Mouse (Mus musculus) intestine, embryonic 15.5 days (tissue): ENCODE data around the gene Eva1a. TPM values are rescaled to one million over a fixed set of nuclear protein-coding genes. Genes with fewer than 3 reads are reported as not detected.

Experiments
- ATAC-seq: fragments of 200-750 bp; cut with Nextera tagmentation; 2 replicates; pipeline ENCODE4 v1.8.0; 2017; ENCODE audit warnings: moderate TSS enrichment, moderate library complexity
- H3K27ac ChIP-seq: fragments of 300-500 bp; sonication (generic); 2 replicates; pipeline ENCODE4 v1.5.1; 2015; ENCODE audit warnings: mild to moderate bottlenecking, inconsistent platforms
- H3K27me3 ChIP-seq: fragments of 300-500 bp; sonication (generic); replicated peaks from 2 replicates; pipeline ENCODE4 v1.6.1; 2015; ENCODE audit warnings: inconsistent platforms
- H3K36me3 ChIP-seq: fragments of 300-500 bp; sonication (generic); 2 replicates; pipeline ENCODE4 v1.6.1; 2015; ENCODE audit warnings: inconsistent platforms
- H3K4me1 ChIP-seq: fragments of 300-500 bp; sonication (generic); replicated peaks from 2 replicates; pipeline ENCODE4 v1.6.1; 2015; ENCODE audit warnings: inconsistent platforms
- H3K4me2 ChIP-seq: fragments of 300-500 bp; sonication (generic); replicated peaks from 2 replicates; pipeline ENCODE4 v1.6.1; 2015; ENCODE audit warnings: mild to moderate bottlenecking, inconsistent platforms
- H3K4me3 ChIP-seq: fragments of 300-500 bp; sonication (generic); replicated peaks from 2 replicates; pipeline ENCODE4 v1.5.1; 2015; ENCODE audit warnings: inconsistent platforms
- H3K9ac ChIP-seq: fragments of 300-500 bp; sonication (generic); 2 replicates; pipeline ENCODE4 v1.6.1; 2015; ENCODE audit warnings: inconsistent platforms
- H3K9me3 ChIP-seq: fragments of 300-500 bp; sonication (generic); 2 replicates; pipeline ENCODE4 v1.6.1; 2016; ENCODE audit warnings: inconsistent platforms
- WGBS: fragments of 180-500 bp; shearing (Covaris S2); methylation state at CpG from one replicate; pipeline ENCODE4 v1.1.7; 2015; 5-methylcytosine and 5-hydroxymethylcytosine counted together
- polyA plus RNA-seq: library from polyadenylated mRNA; unstranded; fragments of >200 nt; fragmentation: Nextera tagmentation; extraction: Ambion mirVana; gene quantifications from 2 replicates; pipeline ENCODE4 v1.2.1, GENCODE M21; 2015

Eva1a gene
- polyA plus RNA-seq, result 16.8 and 19.6 TPM in 2 replicates

DNA sequence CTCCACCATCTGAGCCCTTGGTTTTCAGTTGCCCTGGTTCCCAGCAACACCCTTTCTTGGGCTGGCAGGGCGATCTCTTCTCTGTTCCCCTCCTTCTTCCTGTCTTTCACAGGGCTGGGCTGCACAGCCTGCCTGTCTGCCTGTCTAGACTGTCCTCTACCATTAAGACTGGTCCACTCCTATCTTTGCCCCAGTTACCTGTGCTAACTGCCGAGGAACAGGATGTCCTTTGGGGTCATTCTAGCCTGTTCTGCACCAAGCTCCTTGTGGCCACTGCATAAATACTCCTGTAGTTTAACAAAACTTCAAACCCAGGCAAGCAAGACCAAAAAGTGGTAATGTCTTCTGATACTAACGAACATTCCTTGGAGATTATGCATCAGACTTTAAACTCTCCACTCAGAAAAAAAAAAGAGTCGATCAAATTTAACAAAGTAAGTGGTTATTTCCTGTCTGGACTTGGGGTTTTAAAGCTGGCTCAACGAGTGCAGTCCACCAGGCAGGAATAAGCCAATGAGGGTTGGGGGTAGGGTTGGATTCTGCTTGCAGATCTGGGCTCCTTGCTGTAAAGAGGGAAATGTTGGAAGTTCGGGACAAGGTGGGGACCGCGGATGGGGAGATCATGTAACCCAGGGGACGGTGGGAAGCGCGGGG lies at the start of gene Eva1a:
TSS of gene Eva1a (plus strand) at position 210 of the 654 bp plus-strand sequence.
- H3K9me3 ChIP-seq, result no peaks in the 10 kb centered on the region
- ATAC-seq, result peak; percentile 44
- peak within 1 kb of the TSS; percentile 67 for H3K4me3 ChIP-seq
- peak within 1 kb of the TSS; percentile 94 for H3K4me2 ChIP-seq
- H3K9ac ChIP-seq, result peak within 1 kb of the TSS; percentile 69
- H3K4me1 ChIP-seq, result peaks cover 20% of the 10 kb centered on the region
- no peaks in the 10 kb centered on the region for H3K27me3 ChIP-seq
- peak within 1 kb of the TSS; percentile 84 for H3K27ac ChIP-seq
- WGBS, result 10% methylated on average over 11 of the region's 11 CpGs
- H3K36me3 ChIP-seq, result no peaks in the 10 kb centered on the region

DNA sequence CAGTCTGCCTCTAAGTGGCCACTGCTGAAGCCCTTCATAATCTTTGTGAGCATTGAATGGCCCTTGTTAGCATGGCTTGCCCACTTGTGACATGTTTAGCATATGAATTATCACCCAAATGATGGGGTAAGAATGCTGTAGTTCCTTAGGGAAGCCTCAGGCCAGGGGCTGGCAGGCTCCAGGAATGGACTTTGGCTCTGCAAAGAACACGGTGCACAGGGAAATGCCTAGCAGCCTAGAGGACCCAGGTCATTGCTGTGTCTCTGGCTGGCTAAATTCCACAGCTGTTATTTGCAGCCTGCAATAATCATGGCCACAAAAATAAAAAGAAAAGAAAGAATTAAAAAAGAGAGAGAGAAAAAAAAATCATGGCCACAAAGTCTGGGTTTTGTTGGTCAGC lies 28.5 kb upstream of the Eva1a start:
- H3K4me2 ChIP-seq, result no peak overlapping the region
- 44% methylated on average over 1 of the region's 1 CpGs for WGBS

DNA sequence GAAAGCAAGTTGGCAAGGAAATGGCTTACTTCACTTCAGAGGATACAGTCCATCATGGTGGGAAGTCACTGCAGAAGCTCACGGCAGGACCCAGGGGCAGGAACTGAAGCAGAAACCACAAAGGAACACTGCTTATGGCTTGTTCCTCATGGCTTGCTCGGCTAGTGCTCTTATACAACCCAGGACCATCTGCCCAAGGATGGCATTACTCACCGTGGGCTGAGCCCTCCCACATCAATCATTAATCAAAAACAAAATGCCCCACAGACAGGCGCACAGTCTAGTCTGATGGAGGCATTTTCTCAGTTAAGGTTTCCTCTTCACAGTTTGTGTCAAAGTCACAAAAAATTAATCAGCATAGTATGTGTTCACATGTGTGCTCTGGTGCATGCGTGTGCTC lies 19.8 kb upstream of the Eva1a start:
- 78% methylated on average over 5 of the region's 5 CpGs for WGBS
- H3K27me3 ChIP-seq, result no peaks in the 10 kb centered on the region
- ATAC-seq, result no peak

More for the DNA sequence above, 28.5 kb upstream of the Eva1a start:
- no peak overlapping the region for H3K4me3 ChIP-seq
- no peak overlapping the region for H3K9ac ChIP-seq
- no peaks in the 10 kb centered on the region for H3K36me3 ChIP-seq
- no peaks in the 10 kb centered on the region for H3K27me3 ChIP-seq
- no peaks in the 10 kb centered on the region for H3K9me3 ChIP-seq
- ATAC-seq, result no peak
- no peaks in the 10 kb centered on the region for H3K4me1 ChIP-seq
- no peak overlapping the region for H3K27ac ChIP-seq

DNA sequence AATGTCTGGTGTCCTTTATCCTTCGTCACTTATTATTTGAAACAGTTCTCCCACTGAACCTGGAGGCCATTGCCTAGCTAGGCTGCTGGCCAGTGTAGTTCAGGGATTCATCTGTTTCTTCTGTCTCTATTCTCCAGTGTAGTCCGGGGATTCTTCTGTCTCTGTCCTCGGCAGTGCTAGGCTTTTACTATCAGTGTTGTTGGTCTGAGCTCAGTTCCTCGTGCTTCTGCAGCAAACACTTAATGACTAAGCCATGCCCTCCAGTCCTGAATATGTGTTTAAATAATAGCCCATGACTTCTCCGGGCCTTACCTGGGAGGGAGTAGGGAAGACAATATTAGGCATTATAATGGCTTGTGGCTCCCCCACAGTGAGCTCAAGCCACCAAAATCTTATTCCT lies 19.3 kb upstream of the Eva1a start:
- no peaks in the 10 kb centered on the region for H3K9me3 ChIP-seq
- 82% methylated on average over 5 of the region's 5 CpGs for WGBS
- H3K27me3 ChIP-seq, result no peaks in the 10 kb centered on the region
- no peak overlapping the region for H3K4me3 ChIP-seq
- H3K27ac ChIP-seq, result no peak overlapping the region
- H3K4me2 ChIP-seq, result no peak overlapping the region
- H3K4me1 ChIP-seq, result no peaks in the 10 kb centered on the region
- H3K36me3 ChIP-seq, result no peaks in the 10 kb centered on the region
- H3K9ac ChIP-seq, result no peak overlapping the region
- ATAC-seq, result no peak

More for the DNA sequence above, 19.8 kb upstream of the Eva1a start:
- Histone ChIP-seq H3K4me1 (no peaks in the 10 kb centered on the region), H3K27ac (no peak overlapping the region), H3K4me3 (no peak overlapping the region), H3K9me3 (no peaks in the 10 kb centered on the region), H3K9ac (no peak overlapping the region), H3K4me2 (no peak overlapping the region), H3K36me3 (no peaks in the 10 kb centered on the region)

DNA sequence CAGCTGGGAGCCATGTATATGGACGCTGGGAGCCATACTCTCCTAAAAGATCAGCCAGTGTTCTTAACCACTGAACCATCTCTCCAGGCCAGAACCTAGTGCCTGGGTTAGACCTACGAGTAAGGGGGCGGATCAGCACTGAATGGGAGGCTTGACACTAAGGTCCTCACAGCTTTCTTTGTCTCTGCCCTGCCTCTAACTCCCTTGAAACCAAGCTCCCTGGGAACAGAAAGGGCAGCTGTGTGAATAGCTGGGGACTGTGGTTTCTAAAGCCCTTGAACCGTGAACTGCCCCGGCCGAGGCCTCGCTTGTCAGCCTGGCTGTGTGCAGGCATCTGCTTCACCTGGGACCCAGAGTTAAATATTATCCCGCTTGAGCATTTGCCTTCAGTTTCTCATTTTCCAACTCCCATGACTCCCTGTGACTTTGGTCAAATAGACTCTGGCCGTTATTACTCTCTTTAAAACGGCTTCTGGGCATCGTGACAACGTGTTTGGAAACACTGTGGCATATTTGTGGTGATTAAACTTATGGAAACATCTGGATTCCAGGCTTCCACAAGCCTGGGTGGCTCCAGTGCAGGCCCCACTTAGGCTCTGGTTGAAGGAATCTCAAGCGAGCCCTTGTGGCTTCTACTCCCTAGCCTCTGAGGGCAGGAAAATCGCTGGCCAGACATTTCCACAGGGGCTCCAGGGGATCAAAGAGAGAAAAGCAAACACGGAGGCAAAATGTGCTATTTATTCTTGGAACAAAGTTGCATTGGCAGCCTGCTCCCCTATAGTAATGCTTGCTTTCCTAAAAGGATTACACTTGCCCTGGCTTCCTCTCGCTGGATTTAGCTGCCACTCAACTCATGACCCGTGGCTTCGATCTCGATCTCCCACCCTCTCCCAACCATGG lies 11.0 kb upstream of the Eva1a start:
- peak; percentile 89 for ATAC-seq
- Histone ChIP-seq H3K9ac (no peak overlapping the region), H3K36me3 (no peaks in the 10 kb centered on the region), H3K27me3 (no peaks in the 10 kb centered on the region), H3K27ac (peak overlapping the region; percentile 33; the same call in 1 of the 2 replicates), H3K4me1 (peaks cover 8% of the 10 kb centered on the region; the same call in 1 of the 2 replicates), H3K4me3 (no peak overlapping the region), H3K9me3 (no peaks in the 10 kb centered on the region), H3K4me2 (no peak overlapping the region)
- WGBS, result 42% methylated on average over 19 of the region's 19 CpGs

DNA sequence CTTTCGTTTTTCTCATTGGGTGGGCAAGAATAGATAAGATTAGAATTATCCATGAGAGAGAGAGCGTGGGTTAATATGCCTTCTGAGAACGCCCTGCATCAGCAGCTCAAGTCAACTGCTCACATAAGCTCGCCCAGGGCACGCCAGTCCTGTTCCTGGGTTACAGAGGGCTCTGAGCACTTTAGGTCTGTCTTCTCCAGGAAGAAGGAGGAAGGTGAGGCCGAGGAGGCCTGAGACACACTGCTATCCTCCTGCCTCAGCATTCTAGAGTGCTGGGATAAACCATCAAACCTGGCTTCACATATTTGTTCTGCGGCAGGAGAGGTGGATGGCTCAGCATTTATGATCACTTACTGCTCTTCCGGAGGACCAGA lies 10.3 kb upstream of the Eva1a start:
- Histone ChIP-seq H3K4me1 (peaks cover 8% of the 10 kb centered on the region; the same call in 1 of the 2 replicates), H3K36me3 (no peaks in the 10 kb centered on the region), H3K27me3 (no peaks in the 10 kb centered on the region), H3K4me2 (no peak overlapping the region), H3K4me3 (no peak overlapping the region), H3K9ac (no peak overlapping the region), H3K9me3 (no peaks in the 10 kb centered on the region), H3K27ac (peak overlapping the region; percentile 33; the same call in 1 of the 2 replicates)
- WGBS, result 76% methylated on average over 8 of the region's 8 CpGs
- ATAC-seq, result no peak

DNA sequence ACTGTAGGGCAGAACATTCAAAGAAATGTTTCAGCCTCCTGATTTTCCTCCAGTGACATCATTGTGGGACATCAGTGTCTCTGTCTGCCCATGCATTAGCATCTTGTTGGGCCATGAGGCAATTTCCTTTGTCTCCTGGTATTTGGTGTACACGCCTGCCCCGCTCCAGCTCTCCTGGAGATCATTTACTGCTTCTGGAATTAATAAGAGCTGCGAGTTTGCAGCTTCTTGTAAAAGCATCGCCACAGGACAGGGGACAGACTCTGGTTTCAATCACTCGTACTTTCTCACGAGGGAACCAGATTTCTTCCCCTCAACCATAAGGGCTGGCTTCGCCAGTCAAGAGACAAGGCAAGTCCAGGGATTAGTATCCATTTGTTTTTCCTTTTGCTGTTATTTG lies 3.6 kb upstream of the Eva1a start:
- Histone ChIP-seq H3K27me3 (no peaks in the 10 kb centered on the region), H3K4me2 (no peak overlapping the region), H3K27ac (no peak overlapping the region), H3K9ac (no peak overlapping the region), H3K36me3 (no peaks in the 10 kb centered on the region), H3K4me1 (no peaks in the 10 kb centered on the region), H3K4me3 (no peak overlapping the region), H3K9me3 (no peaks in the 10 kb centered on the region)
- 57% methylated on average over 7 of the region's 7 CpGs for WGBS
- no peak for ATAC-seq

DNA sequence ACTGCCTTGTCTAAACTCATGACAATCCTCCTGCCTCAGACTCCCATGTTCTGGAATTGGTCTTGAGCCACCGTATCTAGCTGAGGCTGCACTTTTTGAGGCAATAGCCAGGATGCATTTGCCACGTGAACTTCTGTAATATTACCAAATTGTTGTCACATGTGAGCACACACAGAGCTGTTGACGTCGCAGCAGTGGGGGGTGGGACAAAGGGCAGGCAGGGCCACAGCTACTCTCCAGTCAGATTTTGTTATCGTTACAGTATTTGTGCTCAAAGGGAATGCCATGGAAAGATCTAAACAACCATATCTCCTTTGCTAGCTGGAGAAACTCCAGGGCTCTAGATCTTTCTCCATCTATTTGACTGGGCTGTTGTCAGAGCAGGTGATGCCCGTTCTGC lies 1.6 kb upstream of the Eva1a start:
- Histone ChIP-seq H3K4me1 (peaks cover 8% of the 10 kb centered on the region; the same call in 1 of the 2 replicates), H3K4me2 (no peak overlapping the region), H3K36me3 (no peaks in the 10 kb centered on the region), H3K4me3 (no peak overlapping the region), H3K9ac (no peak overlapping the region), H3K27ac (no peak overlapping the region), H3K27me3 (no peaks in the 10 kb centered on the region), H3K9me3 (no peaks in the 10 kb centered on the region)
- WGBS, result 64% methylated on average over 6 of the region's 6 CpGs
- no peak for ATAC-seq

DNA sequence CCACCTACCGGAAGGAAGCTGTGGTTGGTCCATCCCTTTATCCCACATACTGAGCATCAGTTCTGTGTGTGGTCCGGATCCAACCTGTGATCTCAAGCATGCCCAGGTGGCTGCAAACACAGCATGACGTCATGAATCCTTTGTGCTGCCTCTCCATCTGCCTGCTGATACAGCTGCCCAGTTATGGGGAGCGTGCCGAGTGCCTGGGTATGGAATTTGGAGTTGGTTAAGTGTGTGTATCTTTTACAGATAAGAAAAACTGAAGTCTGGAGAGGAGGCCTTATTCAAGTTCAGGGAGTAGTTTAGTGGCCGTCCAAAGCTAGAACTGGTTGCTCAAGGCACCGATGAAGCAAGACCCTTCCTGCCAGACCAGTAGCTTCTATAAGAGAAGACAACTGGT lies 875 bp upstream of the Eva1a start:
- Histone ChIP-seq H3K27me3 (no peaks in the 10 kb centered on the region), H3K36me3 (no peaks in the 10 kb centered on the region), H3K27ac (no peak overlapping the region), H3K9me3 (no peaks in the 10 kb centered on the region), H3K4me1 (peaks cover 12% of the 10 kb centered on the region; the same call in 1 of the 2 replicates), H3K9ac (no peak overlapping the region), H3K4me2 (no peak overlapping the region), H3K4me3 (no peak overlapping the region)
- 62% methylated on average over 7 of the region's 7 CpGs for WGBS
- no peak for ATAC-seq

DNA sequence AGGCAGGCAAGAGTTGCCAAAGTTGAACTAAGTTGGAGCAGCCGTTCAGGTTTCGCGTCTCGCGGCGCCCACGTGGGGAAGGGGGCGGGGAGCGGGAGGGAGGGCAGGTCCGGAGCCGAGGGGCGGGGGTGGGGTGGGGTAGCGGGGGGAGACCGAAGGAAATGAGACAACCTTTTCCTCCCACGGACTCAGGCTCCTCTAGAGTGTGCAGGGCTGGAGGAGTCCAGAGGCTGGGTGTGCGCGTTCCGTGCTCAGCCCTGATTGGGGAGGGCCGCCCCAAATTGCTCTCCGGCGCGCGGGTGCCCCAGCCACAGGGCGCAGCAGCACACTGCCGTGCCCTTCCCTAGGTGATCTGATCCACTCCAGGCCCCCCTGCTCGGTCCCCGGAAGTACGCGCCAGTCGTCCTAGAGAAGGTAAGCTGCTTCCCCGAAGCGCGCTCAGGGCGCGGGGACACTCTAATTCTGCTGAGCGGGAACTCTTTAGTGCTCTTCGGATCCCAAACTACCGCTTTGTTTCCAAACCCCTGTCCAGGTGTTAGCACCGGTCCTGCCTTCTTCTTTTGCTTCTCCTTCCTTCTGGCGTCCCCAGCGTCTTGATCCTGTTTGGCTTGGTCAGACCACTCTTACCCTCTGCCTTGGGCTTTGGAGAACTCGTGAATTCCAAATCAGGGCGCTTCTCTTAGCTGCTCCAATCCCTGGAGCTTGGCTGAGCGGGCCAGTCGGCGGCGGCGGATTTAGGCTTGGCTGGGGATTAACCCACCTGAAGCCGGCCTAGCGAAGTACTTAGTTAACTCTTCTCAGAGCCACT lies 849 bp downstream of the Eva1a start:
- Histone ChIP-seq H3K27ac (peak overlapping the region; percentile 84), H3K4me2 (peak overlapping the region; percentile 94), H3K9ac (peak overlapping the region; percentile 69), H3K9me3 (no peaks in the 10 kb centered on the region), H3K27me3 (no peaks in the 10 kb centered on the region), H3K4me1 (peaks cover 26% of the 10 kb centered on the region), H3K36me3 (no peaks in the 10 kb centered on the region), H3K4me3 (peak overlapping the region; percentile 67)
- ATAC-seq, result peak; percentile 80
- WGBS, result under 1% methylated on average over 49 of the region's 50 CpGs

DNA sequence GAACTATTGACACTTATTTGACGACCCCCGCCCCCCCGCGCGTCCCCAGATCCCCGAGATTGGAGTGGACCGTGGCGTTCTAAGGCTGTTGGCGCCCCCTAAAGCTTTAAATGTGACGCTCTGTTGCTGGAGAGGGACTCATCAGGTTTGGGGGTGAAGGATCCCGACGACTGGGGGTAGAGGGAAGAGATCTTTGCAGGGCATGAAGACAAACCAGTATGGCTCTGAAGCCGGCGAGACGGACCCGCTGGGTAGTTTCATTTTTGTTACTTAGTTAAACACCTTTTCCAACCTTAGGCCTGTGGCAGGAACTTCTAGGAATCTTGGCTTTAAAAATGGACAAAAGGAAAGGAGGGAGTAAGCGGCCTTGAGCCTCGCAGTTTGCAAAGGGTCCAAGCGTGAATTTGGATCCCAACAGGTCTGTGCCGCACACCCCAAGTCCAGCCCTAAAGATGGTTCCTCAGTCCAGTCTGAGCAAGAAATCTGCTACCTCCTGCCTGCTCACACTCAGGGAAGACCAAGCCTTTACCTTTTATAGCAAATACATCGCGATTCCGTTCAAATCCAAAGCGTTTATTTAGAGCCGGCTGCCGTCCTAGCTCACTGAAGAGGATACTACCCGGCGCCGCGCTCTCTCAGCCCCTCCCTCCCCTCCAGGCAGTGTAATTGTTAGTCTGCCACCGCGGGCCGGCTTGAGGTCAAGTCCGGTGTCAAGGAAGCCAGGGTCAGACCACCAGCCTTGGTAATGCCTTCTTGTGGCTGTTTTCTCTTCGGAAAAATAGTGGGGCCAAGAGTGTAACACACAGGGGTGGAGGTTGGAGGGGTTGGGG lies 1.7 kb downstream of the Eva1a start:
- H3K4me2 ChIP-seq, result peak overlapping the region; percentile 94
- no peaks in the 10 kb centered on the region for H3K27me3 ChIP-seq
- H3K27ac ChIP-seq, result peak overlapping the region; percentile 84
- peak overlapping the region; percentile 67 for H3K4me3 ChIP-seq
- ATAC-seq, result peak; percentile 36
- H3K4me1 ChIP-seq, result peaks cover 26% of the 10 kb centered on the region
- no peaks in the 10 kb centered on the region for H3K36me3 ChIP-seq
- under 1% methylated on average over 35 of the region's 35 CpGs for WGBS
- peak overlapping the region; percentile 69 for H3K9ac ChIP-seq
- H3K9me3 ChIP-seq, result no peaks in the 10 kb centered on the region
